Mouse (Mus musculus): ENCODE results near the gene Lrguk. TPM values are rescaled to one million over a fixed set of nuclear protein-coding genes. Genes with fewer than 3 reads are reported as not detected.
A peak's percentile ranks its signal among the peaks of the same experiment; 100 is the strongest.

The Lrguk gene
- polyA plus RNA-seq, 1 experiment from 2014 or later, result 0.91 TPM

DNA sequence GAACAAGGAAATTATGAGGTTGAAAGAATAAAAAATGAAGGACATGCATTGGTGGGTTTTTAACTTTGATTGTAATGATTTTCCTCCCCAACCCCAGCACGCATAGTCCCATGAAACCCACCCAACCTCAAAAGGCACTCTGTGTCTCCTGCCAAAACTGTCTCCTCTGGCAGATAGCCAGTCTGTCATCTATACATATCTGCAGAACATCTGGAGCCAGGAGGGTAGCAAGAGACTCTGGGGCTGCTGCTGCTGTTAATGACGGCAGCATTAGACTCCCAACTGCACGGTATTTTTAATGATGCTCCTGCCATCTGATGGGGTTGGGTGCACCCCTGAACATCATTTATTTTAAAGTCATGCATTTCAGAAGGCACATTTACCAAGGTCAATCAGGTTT lies 59.7 kb downstream of the Lrguk start:
- Histone ChIP-seq H3K27ac (ENCODE audit: low read length) (no peak overlapping the region), H3K4me3 (ENCODE audit: low read length) (no peak overlapping the region), H3K36me3 (ENCODE audit: insufficient read depth, low read length) (no peaks in the 10 kb centered on the region), H3K4me1 (ENCODE audit: insufficient read depth, low read length) (0 out of 2 replicates have a peak, but pooled peaks cover 2% of the 10 kb centered on the region), H3K27me3 (ENCODE audit: insufficient read depth, low read length) (no peaks in the 10 kb centered on the region), H3K9me3 (ENCODE audit: low read length) (no peaks in the 10 kb centered on the region), H3K9ac (replicated peaks; ENCODE audit: low read length) (no peak overlapping the region), H3K4me2 (replicated peaks; ENCODE audit: low read depth, low read length) (no peak overlapping the region)
- 58% methylated on average over 3 of the region's 3 CpGs for WGBS
- ATAC-seq (ENCODE audit: low FRiP score, low TSS enrichment), result no peak

DNA sequence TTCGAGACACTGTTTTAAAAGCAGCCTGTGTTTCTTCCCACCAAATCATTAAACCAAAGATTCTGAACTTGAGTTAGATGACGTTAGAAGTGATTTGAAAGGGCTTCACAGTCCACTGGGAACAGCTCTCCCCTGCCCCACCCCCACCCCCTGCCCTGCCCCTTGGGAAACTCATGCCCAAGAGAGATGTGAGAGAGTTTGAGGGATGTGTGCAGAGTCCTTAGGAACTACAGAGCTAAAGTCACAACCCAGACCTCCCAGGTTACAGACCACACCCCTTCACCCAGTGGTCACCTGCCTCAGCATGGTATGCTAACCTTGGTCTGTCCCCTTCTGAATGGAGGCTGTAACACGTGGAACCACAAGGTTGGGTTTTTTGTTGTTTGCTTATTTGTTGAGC lies 62.3 kb downstream of the Lrguk start:
- H3K4me2 ChIP-seq (replicated peaks; ENCODE audit: low read depth, low read length), result no peak overlapping the region

DNA sequence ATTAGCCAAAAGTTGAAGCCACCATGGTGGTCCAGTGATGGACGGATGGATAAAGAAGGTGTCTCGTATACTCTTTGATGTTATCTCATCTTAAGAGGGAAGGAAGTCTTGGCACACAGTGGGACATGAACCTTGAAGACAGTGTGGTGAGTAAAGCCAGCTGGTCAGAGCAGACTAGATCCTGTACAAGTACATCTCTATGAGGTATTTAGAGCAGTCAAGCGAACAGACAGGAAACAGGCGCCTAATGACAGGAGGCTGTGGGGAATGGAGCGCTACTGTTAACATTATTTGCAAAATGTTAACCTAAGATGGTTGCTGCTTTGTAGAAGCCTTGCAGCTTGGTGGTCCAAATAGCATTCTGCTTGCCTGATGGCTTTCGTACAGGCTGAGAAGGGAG lies 67.0 kb downstream of the Lrguk start:
- Histone ChIP-seq H3K4me3 (ENCODE audit: low read length) (no peak overlapping the region), H3K27ac (ENCODE audit: low read length) (no peak overlapping the region), H3K36me3 (ENCODE audit: insufficient read depth, low read length) (no peaks in the 10 kb centered on the region), H3K4me2 (replicated peaks; ENCODE audit: low read depth, low read length) (no peak overlapping the region), H3K4me1 (ENCODE audit: insufficient read depth, low read length) (peaks cover 9% of the 10 kb centered on the region), H3K9ac (replicated peaks; ENCODE audit: low read length) (no peak overlapping the region), H3K9me3 (ENCODE audit: low read length) (no peaks in the 10 kb centered on the region), H3K27me3 (ENCODE audit: insufficient read depth, low read length) (no peaks in the 10 kb centered on the region)
- 52% methylated on average over 6 of the region's 6 CpGs for WGBS
- peak; percentile 73 for ATAC-seq (ENCODE audit: low FRiP score, low TSS enrichment)

More for the DNA sequence above, 62.3 kb downstream of the Lrguk start:
- Histone ChIP-seq H3K27me3 (ENCODE audit: insufficient read depth, low read length) (no peaks in the 10 kb centered on the region), H3K4me3 (ENCODE audit: low read length) (no peak overlapping the region), H3K27ac (ENCODE audit: low read length) (no peak overlapping the region), H3K36me3 (ENCODE audit: insufficient read depth, low read length) (no peaks in the 10 kb centered on the region), H3K4me1 (ENCODE audit: insufficient read depth, low read length) (peaks cover 8% of the 10 kb centered on the region), H3K9me3 (ENCODE audit: low read length) (no peaks in the 10 kb centered on the region), H3K9ac (replicated peaks; ENCODE audit: low read length) (no peak overlapping the region)
- WGBS, result 35% methylated on average over 3 of the region's 3 CpGs
- peak; percentile 80 for ATAC-seq (ENCODE audit: low FRiP score, low TSS enrichment)

DNA sequence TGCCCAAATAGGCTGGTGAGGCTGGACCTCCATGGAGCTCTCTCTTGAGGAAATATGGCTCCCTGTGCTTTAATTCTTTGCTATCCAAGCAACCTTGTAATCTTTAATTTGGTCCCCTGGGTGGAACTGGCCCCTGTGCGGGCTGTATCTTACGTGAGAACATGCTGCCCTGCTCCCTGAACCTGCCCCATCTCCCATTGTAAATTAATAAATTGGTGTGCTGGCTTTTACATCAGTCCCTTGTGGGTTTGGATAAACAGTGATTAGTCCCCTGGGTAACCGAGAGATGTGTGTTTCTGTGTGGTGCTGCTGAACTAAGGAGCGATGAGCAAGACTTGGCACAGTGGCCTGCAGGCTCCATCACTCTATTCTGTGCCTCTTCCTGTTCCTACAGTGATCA lies 67.7 kb downstream of the Lrguk start:
- H3K36me3 ChIP-seq (ENCODE audit: insufficient read depth, low read length), result no peaks in the 10 kb centered on the region
- no peak overlapping the region for H3K9ac ChIP-seq (replicated peaks; ENCODE audit: low read length)
- no peak overlapping the region for H3K4me2 ChIP-seq (replicated peaks; ENCODE audit: low read depth, low read length)
- WGBS, result 85% methylated on average over 4 of the region's 4 CpGs
- no peaks in the 10 kb centered on the region for H3K27me3 ChIP-seq (ENCODE audit: insufficient read depth, low read length)
- peaks cover 9% of the 10 kb centered on the region for H3K4me1 ChIP-seq (ENCODE audit: insufficient read depth, low read length)
- H3K9me3 ChIP-seq (ENCODE audit: low read length), result no peaks in the 10 kb centered on the region
- H3K27ac ChIP-seq (ENCODE audit: low read length), result no peak overlapping the region
- no peak for ATAC-seq (ENCODE audit: low FRiP score, low TSS enrichment)
- no peak overlapping the region for H3K4me3 ChIP-seq (ENCODE audit: low read length)

DNA sequence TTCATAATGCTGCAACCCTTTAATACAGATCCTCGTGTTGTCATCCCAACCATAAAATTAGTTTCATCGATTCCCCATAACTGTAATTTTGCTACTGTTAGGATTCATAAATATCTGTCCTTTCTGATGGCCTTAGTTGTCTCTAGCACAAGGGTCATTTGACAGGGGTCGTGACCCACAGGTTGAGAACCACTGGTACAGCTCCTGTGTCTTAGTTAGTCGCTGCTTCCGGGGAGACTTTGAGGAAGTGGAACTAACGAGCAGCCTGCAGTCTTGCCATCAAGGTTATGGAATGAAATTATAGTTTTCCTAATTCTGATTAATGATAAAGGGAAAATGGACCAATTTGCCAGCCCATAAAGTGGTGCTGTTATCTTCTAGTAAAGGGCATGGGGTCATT lies 70.5 kb downstream of the Lrguk start:
- no peaks in the 10 kb centered on the region for H3K9me3 ChIP-seq (ENCODE audit: low read length)
- no peaks in the 10 kb centered on the region for H3K36me3 ChIP-seq (ENCODE audit: insufficient read depth, low read length)
- H3K27me3 ChIP-seq (ENCODE audit: insufficient read depth, low read length), result no peaks in the 10 kb centered on the region
- no peak overlapping the region for H3K27ac ChIP-seq (ENCODE audit: low read length)
- no peak for ATAC-seq (ENCODE audit: low FRiP score, low TSS enrichment)
- H3K4me3 ChIP-seq (ENCODE audit: low read length), result no peak overlapping the region
- no peak overlapping the region for H3K9ac ChIP-seq (replicated peaks; ENCODE audit: low read length)
- no peak overlapping the region for H3K4me2 ChIP-seq (replicated peaks; ENCODE audit: low read depth, low read length)
- 74% methylated on average over 6 of the region's 6 CpGs for WGBS
- H3K4me1 ChIP-seq (ENCODE audit: insufficient read depth, low read length), result peaks cover 13% of the 10 kb centered on the region

DNA sequence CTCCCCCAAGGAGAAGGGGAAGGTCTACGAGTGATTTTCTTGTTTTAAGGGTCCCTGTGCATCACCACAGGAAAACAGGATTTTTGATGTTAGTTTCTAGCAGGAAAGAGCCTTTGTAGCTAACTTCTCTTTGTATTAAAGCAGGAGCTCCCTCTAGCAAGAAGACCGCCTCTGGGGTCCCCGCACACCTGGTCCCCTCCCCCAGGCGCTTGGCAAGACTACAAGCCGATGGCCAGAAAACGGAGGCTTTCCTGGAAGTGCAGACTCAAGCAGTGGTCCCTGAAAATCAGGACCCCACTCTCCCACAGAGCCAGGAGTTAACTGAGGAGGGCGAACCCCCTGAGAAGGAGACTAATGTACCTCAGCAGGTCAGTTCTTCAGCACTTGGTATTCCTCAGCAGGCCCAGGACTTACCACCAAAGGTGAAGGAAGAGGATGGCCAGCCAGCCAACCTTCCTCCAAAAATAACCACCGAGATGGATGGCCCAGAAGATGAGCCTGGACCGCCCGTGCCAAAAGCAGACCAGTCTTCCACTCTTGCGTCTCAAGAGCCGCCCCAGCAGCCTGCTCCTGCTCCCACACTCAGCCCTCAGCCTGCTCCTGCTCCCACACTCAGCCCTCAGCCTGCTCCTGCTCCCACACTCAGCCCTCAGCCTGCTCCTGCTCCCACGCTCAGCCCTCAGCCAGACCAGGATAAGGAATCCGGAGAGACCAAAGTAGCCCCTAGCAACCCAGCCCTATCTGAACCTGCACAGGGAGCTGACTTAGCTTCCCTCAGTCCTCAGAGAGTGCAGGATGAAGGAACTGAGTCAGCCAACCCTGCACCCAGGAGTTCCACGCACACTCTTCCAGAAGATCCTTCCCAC lies 72.5 kb downstream of the Lrguk start:
- H3K9me3 ChIP-seq (ENCODE audit: low read length), result no peaks in the 10 kb centered on the region
- no peaks in the 10 kb centered on the region for H3K27me3 ChIP-seq (ENCODE audit: insufficient read depth, low read length)
- no peak overlapping the region for H3K27ac ChIP-seq (ENCODE audit: low read length)
- H3K9ac ChIP-seq (replicated peaks; ENCODE audit: low read length), result 0 out of 2 replicates have a peak overlapping the region, but pooled peaks have one; percentile 25
- H3K4me3 ChIP-seq (ENCODE audit: low read length), result no peak overlapping the region
- peak; percentile 63; the same call in 1 of the 2 replicates for ATAC-seq (ENCODE audit: low FRiP score, low TSS enrichment)
- WGBS, result 71% methylated on average over 15 of the region's 15 CpGs
- no peaks in the 10 kb centered on the region for H3K36me3 ChIP-seq (ENCODE audit: insufficient read depth, low read length)
- no peak overlapping the region for H3K4me2 ChIP-seq (replicated peaks; ENCODE audit: low read depth, low read length)
- H3K4me1 ChIP-seq (ENCODE audit: insufficient read depth, low read length), result peaks cover 6% of the 10 kb centered on the region

DNA sequence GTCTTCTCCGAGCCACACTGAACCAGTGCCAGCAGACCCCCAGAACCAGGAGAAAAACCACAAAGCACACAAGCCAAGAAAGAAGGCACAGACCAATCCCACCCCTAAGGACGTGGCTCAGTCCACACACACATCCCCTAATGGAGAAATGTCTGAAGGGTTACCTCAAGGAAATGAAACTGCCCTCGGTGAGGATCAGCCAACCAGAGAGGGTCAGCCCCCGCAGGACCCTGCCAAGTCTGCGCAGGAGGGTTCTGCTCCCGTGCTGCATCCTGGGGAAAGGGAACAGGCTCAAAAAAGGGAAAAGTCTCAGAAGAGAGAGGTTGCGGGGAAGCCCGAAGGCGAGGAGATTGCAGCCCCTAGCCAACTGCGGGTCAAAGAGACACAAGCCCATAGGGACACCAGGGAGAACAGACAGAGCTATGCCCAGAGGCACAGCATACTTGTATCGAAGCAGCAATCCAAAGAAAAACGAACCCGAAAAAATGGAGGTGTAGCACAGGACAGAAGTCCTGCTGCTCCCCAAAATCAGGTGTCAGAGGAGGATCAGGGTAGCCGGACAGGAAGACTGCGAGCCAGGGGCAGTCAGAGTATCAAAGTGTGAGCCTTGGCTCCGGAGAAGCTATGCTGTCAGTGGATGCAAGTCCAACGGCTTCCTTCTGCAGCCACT lies 74.1 kb downstream of the Lrguk start:
- 71% methylated on average over 17 of the region's 17 CpGs for WGBS
- H3K27me3 ChIP-seq (ENCODE audit: insufficient read depth, low read length), result no peaks in the 10 kb centered on the region
- H3K4me3 ChIP-seq (ENCODE audit: low read length), result no peak overlapping the region
- H3K9ac ChIP-seq (replicated peaks; ENCODE audit: low read length), result no peak overlapping the region
- no peak overlapping the region for H3K4me2 ChIP-seq (replicated peaks; ENCODE audit: low read depth, low read length)
- H3K9me3 ChIP-seq (ENCODE audit: low read length), result no peaks in the 10 kb centered on the region
- ATAC-seq (ENCODE audit: low FRiP score, low TSS enrichment), result peak; percentile 54; the same call in 1 of the 2 replicates
- H3K4me1 ChIP-seq (ENCODE audit: insufficient read depth, low read length), result 0 out of 2 replicates have a peak, but pooled peaks cover 4% of the 10 kb centered on the region
- no peaks in the 10 kb centered on the region for H3K36me3 ChIP-seq (ENCODE audit: insufficient read depth, low read length)
- no peak overlapping the region for H3K27ac ChIP-seq (ENCODE audit: low read length)

DNA sequence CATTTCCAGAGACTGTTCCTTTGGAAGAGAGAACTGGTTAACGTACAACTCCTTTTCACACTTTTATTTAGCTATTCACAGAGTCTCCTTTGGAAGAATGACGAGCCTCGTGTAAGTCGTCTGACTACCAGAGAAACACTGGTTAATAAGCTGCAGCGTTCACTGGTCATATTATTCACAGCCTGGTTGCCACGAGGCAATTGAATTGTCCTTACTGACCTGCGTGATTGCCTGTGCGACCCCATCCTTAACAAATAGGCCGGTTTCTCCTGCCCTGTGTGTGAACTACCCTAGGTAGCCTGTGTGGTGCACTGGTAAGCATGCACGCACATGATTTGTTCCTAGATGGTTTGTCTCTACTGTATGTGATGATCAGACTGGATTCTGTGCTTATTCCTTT lies 81.3 kb downstream of the Lrguk start:
- Histone ChIP-seq H3K9me3 (ENCODE audit: low read length) (no peaks in the 10 kb centered on the region), H3K27ac (ENCODE audit: low read length) (0 out of 2 replicates have a peak overlapping the region, but pooled peaks have one; percentile 38), H3K36me3 (ENCODE audit: insufficient read depth, low read length) (no peaks in the 10 kb centered on the region), H3K27me3 (ENCODE audit: insufficient read depth, low read length) (no peaks in the 10 kb centered on the region), H3K9ac (replicated peaks; ENCODE audit: low read length) (no peak overlapping the region), H3K4me2 (replicated peaks; ENCODE audit: low read depth, low read length) (no peak overlapping the region), H3K4me1 (ENCODE audit: insufficient read depth, low read length) (peaks cover 3% of the 10 kb centered on the region; the same call in 1 of the 2 replicates), H3K4me3 (ENCODE audit: low read length) (no peak overlapping the region)
- 46% methylated on average over 10 of the region's 10 CpGs for WGBS
- peak; percentile 57; the same call in 1 of the 2 replicates for ATAC-seq (ENCODE audit: low FRiP score, low TSS enrichment)

DNA sequence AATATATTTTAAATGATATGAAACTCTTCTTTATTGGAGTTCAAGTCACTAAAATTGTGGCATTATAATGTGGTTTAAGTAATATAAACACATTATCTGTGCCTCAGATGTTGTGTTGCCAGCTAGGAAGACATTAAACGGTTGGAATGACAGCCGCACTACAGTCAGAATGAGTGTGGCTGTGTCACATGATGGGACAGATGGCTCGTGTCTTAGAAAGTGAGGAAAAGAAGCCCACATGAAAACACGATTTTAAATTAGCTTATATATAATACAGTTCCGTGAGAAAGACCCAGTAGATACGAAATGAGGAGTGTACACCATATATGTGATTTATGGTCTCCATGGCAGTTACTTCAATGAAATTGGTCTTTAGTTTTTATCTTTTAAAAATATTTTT lies 82.2 kb downstream of the Lrguk start:
- H3K4me3 ChIP-seq (ENCODE audit: low read length), result no peak overlapping the region
- H3K4me1 ChIP-seq (ENCODE audit: insufficient read depth, low read length), result peaks cover 3% of the 10 kb centered on the region; the same call in 1 of the 2 replicates
- no peaks in the 10 kb centered on the region for H3K9me3 ChIP-seq (ENCODE audit: low read length)
- H3K36me3 ChIP-seq (ENCODE audit: insufficient read depth, low read length), result no peaks in the 10 kb centered on the region
- 70% methylated on average over 6 of the region's 6 CpGs for WGBS
- no peak for ATAC-seq (ENCODE audit: low FRiP score, low TSS enrichment)
- H3K4me2 ChIP-seq (replicated peaks; ENCODE audit: low read depth, low read length), result no peak overlapping the region
- no peak overlapping the region for H3K9ac ChIP-seq (replicated peaks; ENCODE audit: low read length)
- H3K27ac ChIP-seq (ENCODE audit: low read length), result no peak overlapping the region
- H3K27me3 ChIP-seq (ENCODE audit: insufficient read depth, low read length), result no peaks in the 10 kb centered on the region

All from kidney, embryonic 16.5 days (tissue).